Mouse (Mus musculus): Measurements from ENCODE around the gene Adgrf1. TPM values are rescaled to one million over a fixed set of nuclear protein-coding genes. Genes with fewer than 3 reads are reported as not detected.

Adgrf1 gene
- polyA plus RNA-seq, 1 experiment = 0.04 TPM

DNA sequence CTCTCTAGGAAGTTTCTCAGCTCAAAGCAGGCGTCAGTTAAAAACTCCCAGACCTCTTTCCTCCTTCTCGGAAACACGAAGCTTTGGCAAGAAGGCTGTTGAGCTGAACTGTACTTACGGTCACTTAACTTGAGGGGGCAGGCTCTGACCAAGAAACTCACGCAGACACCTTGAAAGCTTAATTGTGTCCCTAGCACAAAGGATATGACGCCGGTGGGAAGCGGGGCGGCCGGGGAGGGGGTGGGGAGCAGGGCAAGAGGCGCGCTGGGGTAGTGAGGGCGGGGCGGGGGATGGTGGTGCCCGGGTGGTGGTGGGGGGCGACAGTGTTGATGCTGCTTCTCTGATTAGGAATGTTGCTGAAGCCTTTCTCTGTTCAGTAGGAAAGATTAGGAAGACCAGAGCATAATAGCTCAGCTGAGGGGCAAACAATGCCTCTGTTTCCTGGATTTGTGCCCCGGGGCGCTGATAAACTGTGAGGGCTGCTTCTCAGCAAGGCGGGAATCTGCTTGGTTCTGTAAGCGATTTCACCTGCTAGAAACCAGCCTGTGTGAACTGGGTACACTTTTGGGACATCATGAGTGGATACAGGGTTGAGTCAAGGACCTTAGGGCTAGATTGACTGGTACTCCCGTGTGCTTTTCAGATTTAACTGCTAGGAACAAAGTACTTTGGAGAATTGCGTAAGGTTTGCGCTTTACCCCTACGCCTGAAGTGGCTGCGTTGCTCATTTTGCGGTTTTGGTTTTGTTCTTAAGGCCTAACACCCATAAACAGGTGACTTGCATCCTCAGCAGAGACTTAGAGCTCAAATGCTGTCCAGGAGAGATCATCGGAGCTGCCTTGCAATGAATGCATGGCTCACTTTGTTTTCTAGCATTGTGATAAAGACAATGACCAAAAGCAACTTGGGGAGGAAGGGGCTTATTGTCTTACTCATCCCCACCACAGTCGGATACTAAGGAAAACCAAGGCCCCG, 56.9 kb downstream of the Adgrf1 start:
- Histone ChIP-seq H3K27ac (ENCODE audit: control insufficient read depth, insufficient read depth, low read length) (no peak overlapping the region), H3K4me1 (replicated peaks; ENCODE audit: control insufficient read depth, insufficient read depth, low read length) (no peaks in the 10 kb centered on the region), H3K36me3 (ENCODE audit: control insufficient read depth, insufficient read depth, low read length) (no peaks in the 10 kb centered on the region), H3K4me3 (ENCODE audit: control insufficient read depth, insufficient read depth, low read length) (no peak overlapping the region), H3K27me3 (ENCODE audit: control insufficient read depth, insufficient read depth, low read length) (no peaks in the 10 kb centered on the region)
- 13% methylated on average over 29 of the region's 29 CpGs for WGBS
- peak; percentile 20 for DNase-seq
- TF ChIP-seq POLR2A (IDR thresholded peaks at IDR 0.05; ENCODE audit: control insufficient read depth, extremely low read depth, insufficient read depth, low read length, poor library complexity) (no peak), CTCF (IDR thresholded peaks at IDR 0.05; ENCODE audit: borderline replicate concordance, control insufficient read depth, extremely low read depth, insufficient read depth, low read length, poor library complexity) (no peak)

DNA sequence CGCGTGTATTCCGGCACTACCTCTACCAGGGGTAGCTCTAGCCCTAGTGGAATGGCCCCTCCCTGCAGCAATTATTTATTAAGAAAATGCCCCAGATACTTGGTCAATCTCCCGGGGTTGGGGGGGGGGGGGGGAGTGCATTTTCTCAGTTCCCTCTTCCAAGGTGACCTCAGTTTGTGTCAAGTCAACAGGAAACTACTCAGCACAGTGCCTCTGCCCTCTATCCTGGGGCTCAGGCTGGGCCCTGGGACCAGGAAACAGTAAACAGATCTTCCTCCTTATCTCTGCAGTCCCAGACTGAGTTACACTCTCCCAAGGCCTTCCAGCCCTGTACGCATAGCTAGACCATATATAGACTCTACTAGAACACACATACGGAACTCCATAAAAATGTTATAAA, 57.7 kb downstream of the Adgrf1 start:
- no peaks in the 10 kb centered on the region for H3K36me3 ChIP-seq (ENCODE audit: control insufficient read depth, insufficient read depth, low read length)
- H3K4me1 ChIP-seq (replicated peaks; ENCODE audit: control insufficient read depth, insufficient read depth, low read length) = no peaks in the 10 kb centered on the region
- no peak for TF ChIP-seq POLR2A (IDR thresholded peaks at IDR 0.05; ENCODE audit: control insufficient read depth, extremely low read depth, insufficient read depth, low read length, poor library complexity)
- no peak for TF ChIP-seq CTCF (IDR thresholded peaks at IDR 0.05; ENCODE audit: borderline replicate concordance, control insufficient read depth, extremely low read depth, insufficient read depth, low read length, poor library complexity)
- no peak overlapping the region for H3K27ac ChIP-seq (ENCODE audit: control insufficient read depth, insufficient read depth, low read length)
- no peak for DNase-seq
- WGBS = 73% methylated on average over 6 of the region's 6 CpGs
- H3K27me3 ChIP-seq (ENCODE audit: control insufficient read depth, insufficient read depth, low read length) = no peaks in the 10 kb centered on the region
- H3K4me3 ChIP-seq (ENCODE audit: control insufficient read depth, insufficient read depth, low read length) = no peak overlapping the region

DNA sequence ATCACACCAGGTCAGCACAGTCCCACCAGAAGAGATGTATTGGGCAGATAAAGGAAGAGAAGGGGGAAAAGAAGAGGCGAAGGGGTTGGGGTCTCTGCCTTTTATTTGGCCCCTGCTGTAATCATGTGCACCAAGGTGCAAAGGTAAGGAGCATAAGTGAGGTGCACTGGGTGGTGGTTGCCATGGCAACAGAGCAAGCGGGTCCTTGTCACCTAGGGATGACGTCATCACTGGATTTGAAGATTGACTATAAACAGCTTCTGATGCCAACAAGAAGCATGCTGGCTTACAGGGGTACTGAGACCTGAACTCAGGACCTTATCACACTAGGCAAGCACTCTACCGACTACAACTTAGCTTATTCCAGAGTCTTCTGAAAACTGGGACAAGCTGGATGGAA, 59.1 kb downstream of the Adgrf1 start:
- no peak for TF ChIP-seq POLR2A (IDR thresholded peaks at IDR 0.05; ENCODE audit: control insufficient read depth, extremely low read depth, insufficient read depth, low read length, poor library complexity)
- TF ChIP-seq CTCF (IDR thresholded peaks at IDR 0.05; ENCODE audit: borderline replicate concordance, control insufficient read depth, extremely low read depth, insufficient read depth, low read length, poor library complexity) = no peak
- Histone ChIP-seq H3K36me3 (ENCODE audit: control insufficient read depth, insufficient read depth, low read length) (no peaks in the 10 kb centered on the region), H3K27ac (ENCODE audit: control insufficient read depth, insufficient read depth, low read length) (no peak overlapping the region), H3K4me1 (replicated peaks; ENCODE audit: control insufficient read depth, insufficient read depth, low read length) (no peaks in the 10 kb centered on the region), H3K4me3 (ENCODE audit: control insufficient read depth, insufficient read depth, low read length) (no peak overlapping the region), H3K27me3 (ENCODE audit: control insufficient read depth, insufficient read depth, low read length) (no peaks in the 10 kb centered on the region)
- WGBS = 96% methylated on average over 4 of the region's 4 CpGs
- DNase-seq = no peak

DNA sequence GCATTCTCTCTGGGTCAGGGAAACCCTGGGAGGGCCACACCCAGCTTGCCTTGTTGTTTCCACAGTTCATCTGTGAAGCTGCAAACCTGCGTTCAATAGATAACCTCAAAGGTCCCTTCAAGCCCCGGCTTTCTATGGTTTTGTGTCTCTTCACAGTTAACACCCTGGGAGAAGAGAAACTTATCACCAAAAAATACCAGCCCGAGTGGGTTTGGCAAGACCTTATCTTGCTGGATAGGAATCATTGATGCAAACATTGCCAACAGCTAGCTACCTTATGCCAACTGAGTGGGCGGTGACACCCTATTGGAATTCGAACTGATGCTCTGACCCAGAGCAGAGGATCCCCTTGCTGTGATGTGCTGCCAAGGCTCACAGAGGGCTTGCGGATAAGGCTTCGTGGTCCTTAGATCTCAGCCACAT, 59.6 kb downstream of the Adgrf1 start:
- no peaks in the 10 kb centered on the region for H3K4me1 ChIP-seq (replicated peaks; ENCODE audit: control insufficient read depth, insufficient read depth, low read length)
- no peaks in the 10 kb centered on the region for H3K36me3 ChIP-seq (ENCODE audit: control insufficient read depth, insufficient read depth, low read length)
- no peak for DNase-seq
- H3K4me3 ChIP-seq (ENCODE audit: control insufficient read depth, insufficient read depth, low read length) = no peak overlapping the region
- H3K27ac ChIP-seq (ENCODE audit: control insufficient read depth, insufficient read depth, low read length) = no peak overlapping the region
- H3K27me3 ChIP-seq (ENCODE audit: control insufficient read depth, insufficient read depth, low read length) = no peaks in the 10 kb centered on the region
- TF ChIP-seq POLR2A (IDR thresholded peaks at IDR 0.05; ENCODE audit: control insufficient read depth, extremely low read depth, insufficient read depth, low read length, poor library complexity) (no peak), CTCF (IDR thresholded peaks at IDR 0.05; ENCODE audit: borderline replicate concordance, control insufficient read depth, extremely low read depth, insufficient read depth, low read length, poor library complexity) (no peak)
- WGBS = 86% methylated on average over 7 of the region's 7 CpGs

DNA sequence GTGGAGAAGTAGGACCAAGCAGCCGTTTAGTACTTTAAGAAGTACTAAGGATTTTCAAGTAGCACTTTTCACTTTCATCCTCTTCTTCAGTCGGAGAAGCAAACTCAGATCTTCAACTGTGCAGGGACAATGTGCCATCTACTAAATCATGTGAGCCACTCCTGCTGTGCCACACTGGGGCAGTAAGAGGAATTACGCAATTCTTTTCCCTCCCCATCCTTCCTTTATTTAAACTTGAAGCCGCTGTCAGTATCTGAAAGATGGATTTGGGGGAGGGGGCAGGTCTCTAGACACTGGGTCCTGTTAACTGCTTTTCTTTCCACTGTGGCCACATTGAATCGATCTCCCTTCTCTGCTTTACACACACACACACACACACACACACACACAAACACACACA, 62.6 kb downstream of the Adgrf1 start:
- Histone ChIP-seq H3K36me3 (ENCODE audit: control insufficient read depth, insufficient read depth, low read length) (no peaks in the 10 kb centered on the region), H3K27ac (ENCODE audit: control insufficient read depth, insufficient read depth, low read length) (no peak overlapping the region), H3K27me3 (ENCODE audit: control insufficient read depth, insufficient read depth, low read length) (no peaks in the 10 kb centered on the region), H3K4me1 (replicated peaks; ENCODE audit: control insufficient read depth, insufficient read depth, low read length) (no peaks in the 10 kb centered on the region), H3K4me3 (ENCODE audit: control insufficient read depth, insufficient read depth, low read length) (no peak overlapping the region)
- no peak for DNase-seq
- WGBS = 67% methylated on average over 5 of the region's 5 CpGs
- TF ChIP-seq POLR2A (IDR thresholded peaks at IDR 0.05; ENCODE audit: control insufficient read depth, extremely low read depth, insufficient read depth, low read length, poor library complexity) (no peak), CTCF (IDR thresholded peaks at IDR 0.05; ENCODE audit: borderline replicate concordance, control insufficient read depth, extremely low read depth, insufficient read depth, low read length, poor library complexity) (no peak)

DNA sequence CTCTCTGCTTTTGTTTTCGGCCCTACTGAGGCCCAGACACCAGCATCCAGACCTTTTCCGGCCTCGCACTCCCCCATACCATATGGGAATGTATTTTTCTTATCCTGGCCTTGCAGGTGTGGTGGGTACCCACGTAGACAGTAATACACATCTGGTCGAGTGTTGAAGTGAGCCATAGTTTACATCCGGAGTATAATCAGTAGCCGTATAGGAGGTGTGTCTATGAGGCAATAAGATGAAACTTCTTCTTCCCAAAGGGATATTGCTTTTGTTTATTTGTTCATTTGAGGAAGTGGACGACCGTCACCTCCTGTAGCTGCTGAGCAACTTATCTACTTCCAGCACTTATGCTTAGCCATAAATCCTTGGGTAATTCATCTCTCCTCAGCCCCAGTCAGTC, 63.9 kb downstream of the Adgrf1 start:
- WGBS = 80% methylated on average over 9 of the region's 9 CpGs
- Histone ChIP-seq H3K4me3 (ENCODE audit: control insufficient read depth, insufficient read depth, low read length) (no peak overlapping the region), H3K4me1 (replicated peaks; ENCODE audit: control insufficient read depth, insufficient read depth, low read length) (no peaks in the 10 kb centered on the region), H3K36me3 (ENCODE audit: control insufficient read depth, insufficient read depth, low read length) (no peaks in the 10 kb centered on the region), H3K27me3 (ENCODE audit: control insufficient read depth, insufficient read depth, low read length) (no peaks in the 10 kb centered on the region), H3K27ac (ENCODE audit: control insufficient read depth, insufficient read depth, low read length) (no peak overlapping the region)
- DNase-seq = no peak
- TF ChIP-seq CTCF (IDR thresholded peaks at IDR 0.05; ENCODE audit: borderline replicate concordance, control insufficient read depth, extremely low read depth, insufficient read depth, low read length, poor library complexity) (no peak), POLR2A (IDR thresholded peaks at IDR 0.05; ENCODE audit: control insufficient read depth, extremely low read depth, insufficient read depth, low read length, poor library complexity) (no peak)
